Mouse (Mus musculus) spleen, adult 2 months (tissue): ENCODE results near the gene Rbm5. TPM values are rescaled to one million over a fixed set of nuclear protein-coding genes. Genes with fewer than 3 reads are reported as not detected.

Experiments
- DNase-seq, 2 experiments: peaks; one replicate each; pipeline versions ENCODE4 v3.0.0 to v3.0.0-alpha.2; 2012 to 2021; ENCODE audit warnings: low spot score in 2 of 2, low read depth in 1 of 2
- H3K27ac ChIP-seq: fragments of 200-500 bp; 2 replicates; pipeline ENCODE4 v1.5.1; 2012; ENCODE audit warnings: low read length, inconsistent platforms; ENCODE audit not compliant: insufficient read depth
- H3K27me3 ChIP-seq: fragments of 200-500 bp; 2 replicates; pipeline ENCODE4 v1.6.1; 2012; ENCODE audit warnings: mild to moderate bottlenecking, moderate library complexity, low read length, inconsistent platforms; ENCODE audit not compliant: control insufficient read depth, insufficient read depth
- H3K36me3 ChIP-seq: fragments of 200-500 bp; 2 replicates; pipeline ENCODE4 v1.6.1; 2012; ENCODE audit warnings: mild to moderate bottlenecking, low read length, inconsistent platforms; ENCODE audit not compliant: control insufficient read depth, insufficient read depth
- H3K4me1 ChIP-seq: fragments of 200-500 bp; 2 replicates; pipeline ENCODE4 v1.6.1; 2011; ENCODE audit warnings: inconsistent platforms; ENCODE audit not compliant: control insufficient read depth, insufficient read depth, insufficient read length
- H3K4me3 ChIP-seq: fragments of 200-500 bp; 2 replicates; pipeline ENCODE4 v1.5.1; 2011; ENCODE audit warnings: mild to moderate bottlenecking, inconsistent platforms; ENCODE audit not compliant: insufficient read depth, insufficient read length; ENCODE audit errors: extremely low read depth
- CTCF ChIP-seq: fragments of 200-500 bp; IDR thresholded peaks from 2 replicates; pipeline ENCODE4 v1.5.1; 2011; ENCODE audit warnings: mild to moderate bottlenecking, inconsistent platforms; ENCODE audit not compliant: insufficient read depth, insufficient read length, insufficient replicate concordance; ENCODE audit errors: extremely low read depth
- POLR2A ChIP-seq: fragments of 200-500 bp; IDR thresholded peaks from 2 replicates; pipeline ENCODE4 v1.6.1; 2011; ENCODE audit warnings: low read depth, low read length, inconsistent platforms
- WGBS: fragments of 180-500 bp; shearing (Covaris S2); methylation state at CpG from one replicate; pipeline ENCODE4 v1.1.7; 2018; 5-methylcytosine and 5-hydroxymethylcytosine counted together
- polyA plus RNA-seq: library from polyadenylated mRNA; depleted of rRNA; stranded (reverse); fragments of >200 nt; gene quantifications from 2 replicates; pipeline ENCODE4 v1.2.3, GENCODE M21; 2012

Gene Rbm5
- polyA plus RNA-seq, 1 experiment = 76.0 TPM

GRCm38 (mm10) chr9:107774411-107774810 is 3.6 kb upstream of the Rbm5 start:
- TF ChIP-seq CTCF (no peak), POLR2A (no peak)
- H3K4me1 ChIP-seq = 0 out of 2 replicates have a peak, but pooled peaks cover under 1% of the 10 kb centered on the region
- no peak overlapping the region for H3K27ac ChIP-seq
- 93% methylated on average over 3 of the region's 3 CpGs for WGBS
- peaks cover 26% of the 10 kb centered on the region for H3K36me3 ChIP-seq
- no peaks in the 10 kb centered on the region for H3K27me3 ChIP-seq
- DNase-seq = no peak
- H3K4me3 ChIP-seq = no peak overlapping the region

GRCm38 (mm10) chr9:107771782-107772181 is 986 bp upstream of the Rbm5 start:
- no peak overlapping the region for H3K27ac ChIP-seq
- whole genome bisulfite sequencing = 81% methylated on average over 2 of the region's 2 CpGs
- DNase-seq = no peak
- no peak for TF ChIP-seq POLR2A
- H3K4me1 ChIP-seq = peaks cover 6% of the 10 kb centered on the region; the same call in 1 of the 2 replicates
- peaks cover 35% of the 10 kb centered on the region for H3K36me3 ChIP-seq
- no peaks in the 10 kb centered on the region for H3K27me3 ChIP-seq
- H3K4me3 ChIP-seq = no peak overlapping the region

- no peaks in the 10 kb centered on the region for H3K27me3 ChIP-seq
- H3K27ac ChIP-seq = peak overlapping the region; percentile 95
- H3K36me3 ChIP-seq = peaks cover 40% of the 10 kb centered on the region
- TF ChIP-seq CTCF (no peak), POLR2A (no peak)
- peak overlapping the region; percentile 87 for H3K4me3 ChIP-seq
- DNase-seq = no peak
- under 1% methylated on average over 9 of the region's 9 CpGs for WGBS
- peaks cover 6% of the 10 kb centered on the region; the same call in 1 of the 2 replicates for H3K4me1 ChIP-seq
These were observed 791 bp downstream of the Rbm5 start for GRCm38 (mm10) chr9:107770037-107770373.

GRCm38 (mm10) chr9:107769445-107770000 is 1.3 kb downstream of the Rbm5 start:
- peak overlapping the region; percentile 87; the same call in 1 of the 2 replicates for H3K4me3 ChIP-seq
- 5% methylated on average over 4 of the region's 4 CpGs for WGBS
- no peaks in the 10 kb centered on the region for H3K27me3 ChIP-seq
- H3K27ac ChIP-seq = no peak overlapping the region
- TF ChIP-seq CTCF (no peak), POLR2A (no peak)
- peak in 1 of 2 experiments; percentile 7 for DNase-seq
- H3K4me1 ChIP-seq = peaks cover 6% of the 10 kb centered on the region; the same call in 1 of the 2 replicates
- H3K36me3 ChIP-seq = peaks cover 39% of the 10 kb centered on the region

- peaks cover 37% of the 10 kb centered on the region for H3K36me3 ChIP-seq
- 93% methylated on average over 5 of the region's 5 CpGs for whole genome bisulfite sequencing
- H3K4me3 ChIP-seq = no peak overlapping the region
These were observed 1.9 kb downstream of the Rbm5 start for GRCm38 (mm10) chr9:107768851-107769250.

GRCm38 (mm10) chr9:107759593-107759992 is 11.2 kb downstream of the Rbm5 start:
- 84% methylated on average over 6 of the region's 6 CpGs for WGBS
- Histone ChIP-seq H3K27me3 (no peaks in the 10 kb centered on the region), H3K4me1 (no peaks in the 10 kb centered on the region), H3K36me3 (peaks cover 51% of the 10 kb centered on the region), H3K27ac (no peak overlapping the region), H3K4me3 (no peak overlapping the region)
- TF ChIP-seq CTCF = no peak
- no peak for TF ChIP-seq POLR2A
- no peak for DNase-seq

More at GRCm38 (mm10) chr9:107768851-107769250, 1.9 kb downstream of the Rbm5 start:
- H3K27me3 ChIP-seq = no peaks in the 10 kb centered on the region
- TF ChIP-seq CTCF (no peak), POLR2A (no peak)
- H3K27ac ChIP-seq = no peak overlapping the region
- H3K4me1 ChIP-seq = peaks cover 6% of the 10 kb centered on the region; the same call in 1 of the 2 replicates
- no peak for DNase-seq

GRCm38 (mm10) chr9:107750378-107750777 is 20.4 kb downstream of the Rbm5 start:
- no peak overlapping the region for H3K4me3 ChIP-seq
- 88% methylated on average over 5 of the region's 5 CpGs for WGBS
- no peak overlapping the region for H3K27ac ChIP-seq
- H3K36me3 ChIP-seq = peaks cover 71% of the 10 kb centered on the region
- no peaks in the 10 kb centered on the region for H3K27me3 ChIP-seq
- no peak for TF ChIP-seq POLR2A
- DNase-seq = no peak
- H3K4me1 ChIP-seq = no peaks in the 10 kb centered on the region
